Mouse (Mus musculus): Measurements from ENCODE around the gene Gpd2. TPM values are rescaled to one million over a fixed set of nuclear protein-coding genes. Genes with fewer than 3 reads are reported as not detected.

The Gpd2 gene
- polyA plus RNA-seq, 1 experiment from 2014 or later, result 16.6 TPM

DNA sequence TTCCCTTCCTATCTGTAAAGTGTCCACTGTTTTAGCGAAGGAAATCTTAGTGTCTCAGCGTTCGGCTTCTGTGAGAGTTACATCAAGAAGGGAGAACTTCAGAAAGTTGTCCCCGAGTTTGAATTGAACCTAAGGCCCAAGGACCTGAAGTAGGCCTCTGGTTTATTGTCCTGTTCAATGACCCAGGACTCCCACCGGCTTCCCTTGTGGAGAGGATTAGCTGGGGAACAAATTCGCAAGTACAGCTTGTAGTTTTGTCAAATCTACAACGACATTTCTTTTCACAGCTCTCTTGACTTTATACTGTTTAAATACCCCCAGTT lies 29.9 kb downstream of the Gpd2 start:
- Histone ChIP-seq H3K4me1 (replicated peaks) (peaks cover 11% of the 10 kb centered on the region), H3K4me3 (no peak overlapping the region), H3K9ac (no peak overlapping the region), H3K27ac (ENCODE audit: poor library complexity, severe bottlenecking) (no peak overlapping the region), H3K27me3 (replicated peaks) (no peaks in the 10 kb centered on the region), H3K36me3 (no peaks in the 10 kb centered on the region), H3K9me3 (replicated peaks) (0 out of 2 replicates have a peak, but pooled peaks cover 3% of the 10 kb centered on the region), H3K4me2 (no peak overlapping the region)
- WGBS, result 42% methylated on average over 7 of the region's 7 CpGs
- ATAC-seq (ENCODE audit: insufficient number of reproducible peaks, low FRiP score), result no peak

DNA sequence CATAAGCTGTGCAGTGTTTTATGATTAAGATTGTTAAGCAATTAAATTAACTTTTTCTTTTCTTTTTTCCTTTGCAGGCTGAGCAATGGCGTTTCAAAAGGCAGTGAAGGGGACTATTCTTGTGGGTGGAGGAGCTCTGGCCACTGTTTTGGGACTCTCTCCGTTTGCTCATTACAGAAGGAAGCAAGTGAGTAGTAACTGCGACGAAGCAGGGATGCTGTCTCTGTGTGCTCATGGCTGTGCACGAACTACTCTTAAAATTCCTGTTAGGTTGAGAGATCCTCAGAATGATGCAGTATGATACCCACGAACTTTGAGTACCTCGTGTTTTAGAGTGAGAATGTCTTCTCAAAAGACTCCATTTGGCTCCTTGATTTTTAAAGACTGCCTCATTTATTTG lies 30.5 kb downstream of the Gpd2 start:
- Histone ChIP-seq H3K27ac (ENCODE audit: poor library complexity, severe bottlenecking) (no peak overlapping the region), H3K27me3 (replicated peaks) (no peaks in the 10 kb centered on the region), H3K36me3 (no peaks in the 10 kb centered on the region), H3K4me2 (no peak overlapping the region), H3K4me3 (no peak overlapping the region), H3K9me3 (replicated peaks) (0 out of 2 replicates have a peak, but pooled peaks cover 3% of the 10 kb centered on the region), H3K4me1 (replicated peaks) (peaks cover 11% of the 10 kb centered on the region), H3K9ac (no peak overlapping the region)
- ATAC-seq (ENCODE audit: insufficient number of reproducible peaks, low FRiP score), result no peak
- WGBS, result 73% methylated on average over 7 of the region's 7 CpGs

DNA sequence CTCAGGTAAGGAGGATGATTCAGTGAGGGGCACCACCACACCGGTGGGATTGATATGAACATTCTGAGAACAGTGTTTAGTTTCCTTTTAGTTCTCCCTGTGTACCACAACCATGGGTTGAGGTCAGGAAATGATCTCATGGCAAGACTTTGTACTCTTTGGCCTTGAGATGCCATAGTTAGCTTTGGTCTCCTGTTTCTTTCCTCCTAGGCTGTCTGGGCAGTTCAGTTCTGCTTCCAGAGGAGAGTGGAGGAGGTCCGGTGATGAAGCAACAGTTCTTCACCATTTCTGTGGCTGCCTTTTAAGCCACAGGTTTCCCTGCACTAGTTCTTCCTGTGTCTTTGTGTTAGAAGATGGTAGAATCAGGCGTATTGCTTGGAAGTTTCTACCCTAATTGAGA lies 31.4 kb downstream of the Gpd2 start:
- H3K4me3 ChIP-seq, result no peak overlapping the region
- no peak overlapping the region for H3K4me2 ChIP-seq
- ATAC-seq (ENCODE audit: insufficient number of reproducible peaks, low FRiP score), result no peak
- H3K27me3 ChIP-seq (replicated peaks), result no peaks in the 10 kb centered on the region
- H3K9ac ChIP-seq, result no peak overlapping the region
- 0 out of 2 replicates have a peak, but pooled peaks cover 3% of the 10 kb centered on the region for H3K9me3 ChIP-seq (replicated peaks)
- H3K4me1 ChIP-seq (replicated peaks), result peaks cover 11% of the 10 kb centered on the region
- H3K36me3 ChIP-seq, result no peaks in the 10 kb centered on the region
- 75% methylated on average over 3 of the region's 3 CpGs for WGBS
- H3K27ac ChIP-seq (ENCODE audit: poor library complexity, severe bottlenecking), result no peak overlapping the region

DNA sequence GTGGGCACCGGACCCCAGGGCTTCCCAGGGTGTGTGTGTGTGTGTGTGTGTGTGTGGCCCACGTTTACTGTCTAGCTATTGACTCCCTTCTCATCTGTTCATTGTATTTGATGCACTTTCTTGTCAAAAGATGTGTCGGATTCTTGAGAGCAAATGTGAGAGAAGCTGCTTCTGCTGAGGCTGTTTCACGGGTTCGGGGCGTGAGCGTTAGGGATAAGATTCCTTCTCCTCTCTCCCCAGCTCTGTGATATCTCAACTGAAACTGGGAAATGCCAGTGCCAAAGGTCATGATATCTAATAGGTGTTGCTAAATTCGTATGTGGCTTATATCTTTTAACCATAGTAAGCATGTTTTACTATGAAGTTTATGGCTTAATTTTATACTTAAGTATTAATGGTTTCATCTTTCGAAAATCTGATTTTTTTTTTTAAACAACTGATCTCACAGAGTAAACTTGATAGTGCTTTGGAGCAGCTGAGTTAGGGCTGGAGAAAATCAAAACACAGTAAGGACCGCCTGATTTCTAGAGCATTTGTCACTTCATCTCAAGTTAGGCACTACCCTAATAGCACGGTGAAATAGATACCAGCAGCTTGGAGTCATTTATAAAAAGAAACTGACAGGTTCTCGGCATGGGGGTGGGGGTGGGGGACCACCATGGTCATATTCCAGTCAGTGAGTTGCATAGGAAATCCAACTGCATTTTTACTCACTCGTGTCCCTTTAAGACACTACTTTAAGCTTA lies 32.4 kb downstream of the Gpd2 start:
- ATAC-seq (ENCODE audit: insufficient number of reproducible peaks, low FRiP score), result no peak
- WGBS, result 56% methylated on average over 13 of the region's 13 CpGs
- H3K4me3 ChIP-seq, result no peak overlapping the region
- H3K4me2 ChIP-seq, result no peak overlapping the region
- H3K9ac ChIP-seq, result no peak overlapping the region
- no peaks in the 10 kb centered on the region for H3K36me3 ChIP-seq
- H3K4me1 ChIP-seq (replicated peaks), result peaks cover 11% of the 10 kb centered on the region
- no peak overlapping the region for H3K27ac ChIP-seq (ENCODE audit: poor library complexity, severe bottlenecking)
- H3K9me3 ChIP-seq (replicated peaks), result 0 out of 2 replicates have a peak, but pooled peaks cover 3% of the 10 kb centered on the region
- H3K27me3 ChIP-seq (replicated peaks), result no peaks in the 10 kb centered on the region

DNA sequence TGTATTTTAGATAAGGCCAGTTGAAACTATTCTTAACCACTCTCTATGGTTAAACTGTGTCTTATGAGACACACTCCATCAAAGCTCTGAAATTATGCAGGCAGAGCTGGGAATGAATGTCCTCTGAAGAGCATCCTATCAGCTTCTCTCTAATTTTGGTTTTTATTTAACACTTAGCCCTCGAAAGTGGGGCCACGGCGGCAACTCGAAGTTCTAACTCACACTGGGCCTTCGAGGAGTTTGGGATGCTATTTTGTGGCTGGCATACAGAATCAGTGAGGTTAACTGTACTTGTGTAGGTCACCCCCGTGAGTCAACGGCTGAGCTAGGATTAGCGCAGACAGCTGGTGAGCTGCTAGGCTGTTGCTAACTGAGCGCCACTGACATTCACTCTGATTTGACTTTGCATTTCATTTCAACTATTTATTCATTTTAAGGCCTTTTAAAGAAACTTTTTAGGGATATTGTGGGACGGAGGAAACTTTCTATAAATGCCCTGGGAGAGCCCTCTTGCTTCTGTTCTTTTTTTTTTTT lies 42.8 kb downstream of the Gpd2 start:
- Histone ChIP-seq H3K9ac (no peak overlapping the region), H3K4me3 (no peak overlapping the region)
- WGBS, result 65% methylated on average over 10 of the region's 10 CpGs

DNA sequence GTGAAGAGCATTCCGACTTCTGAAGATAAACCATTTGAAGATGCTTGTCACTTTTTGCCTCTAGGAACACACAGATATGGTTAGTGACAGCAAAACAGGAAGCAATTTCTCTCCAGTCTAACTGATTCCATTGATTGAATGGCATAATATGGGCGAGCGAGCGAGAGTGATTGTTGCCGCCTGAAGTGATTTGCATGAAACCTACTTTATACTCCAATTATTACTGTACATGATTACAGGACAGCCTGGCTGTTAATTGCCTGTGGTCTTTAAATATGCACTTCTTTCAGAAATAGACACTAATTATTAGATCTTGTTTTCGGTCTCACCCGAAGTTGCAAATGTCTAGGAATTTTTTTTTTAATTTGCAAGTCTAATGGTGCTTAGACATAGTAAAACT lies 46.4 kb downstream of the Gpd2 start:
- 89% methylated on average over 7 of the region's 7 CpGs for WGBS
- no peaks in the 10 kb centered on the region for H3K4me1 ChIP-seq (replicated peaks)
- no peaks in the 10 kb centered on the region for H3K36me3 ChIP-seq

More for the DNA sequence above, 42.8 kb downstream of the Gpd2 start:
- H3K4me2 ChIP-seq, result no peak overlapping the region
- H3K4me1 ChIP-seq (replicated peaks), result no peaks in the 10 kb centered on the region
- no peaks in the 10 kb centered on the region for H3K9me3 ChIP-seq (replicated peaks)
- H3K36me3 ChIP-seq, result no peaks in the 10 kb centered on the region
- no peak overlapping the region for H3K27ac ChIP-seq (ENCODE audit: poor library complexity, severe bottlenecking)
- ATAC-seq (ENCODE audit: insufficient number of reproducible peaks, low FRiP score), result no peak
- no peaks in the 10 kb centered on the region for H3K27me3 ChIP-seq (replicated peaks)

DNA sequence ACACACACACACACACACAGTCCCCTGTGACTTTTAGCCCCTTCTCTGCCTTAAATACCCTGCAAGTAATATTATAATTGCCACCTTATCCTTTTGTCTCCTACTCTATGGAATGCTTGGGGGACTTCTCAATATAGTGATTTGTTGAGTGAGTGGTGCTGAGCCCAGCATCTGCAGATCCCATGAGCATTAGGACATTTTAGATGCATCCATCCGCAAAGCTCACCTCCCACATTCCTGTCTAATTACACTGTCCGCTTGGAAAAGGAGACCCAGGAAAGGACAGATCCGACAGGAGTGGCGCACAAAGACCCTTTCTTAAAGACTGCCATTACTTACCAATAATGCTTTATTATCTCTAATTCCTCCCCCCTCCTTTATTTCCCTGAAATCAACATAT lies 47.8 kb downstream of the Gpd2 start:
- Histone ChIP-seq H3K36me3 (no peaks in the 10 kb centered on the region), H3K4me2 (no peak overlapping the region), H3K9ac (no peak overlapping the region), H3K27ac (ENCODE audit: poor library complexity, severe bottlenecking) (no peak overlapping the region), H3K4me3 (no peak overlapping the region), H3K9me3 (replicated peaks) (no peaks in the 10 kb centered on the region), H3K4me1 (replicated peaks) (no peaks in the 10 kb centered on the region), H3K27me3 (replicated peaks) (no peaks in the 10 kb centered on the region)
- no peak for ATAC-seq (ENCODE audit: insufficient number of reproducible peaks, low FRiP score)
- WGBS, result 81% methylated on average over 4 of the region's 4 CpGs

More for the DNA sequence above, 46.4 kb downstream of the Gpd2 start:
- H3K4me3 ChIP-seq, result no peak overlapping the region
- H3K27ac ChIP-seq (ENCODE audit: poor library complexity, severe bottlenecking), result no peak overlapping the region
- no peaks in the 10 kb centered on the region for H3K9me3 ChIP-seq (replicated peaks)
- no peak for ATAC-seq (ENCODE audit: insufficient number of reproducible peaks, low FRiP score)
- H3K9ac ChIP-seq, result no peak overlapping the region
- no peaks in the 10 kb centered on the region for H3K27me3 ChIP-seq (replicated peaks)
- no peak overlapping the region for H3K4me2 ChIP-seq

DNA sequence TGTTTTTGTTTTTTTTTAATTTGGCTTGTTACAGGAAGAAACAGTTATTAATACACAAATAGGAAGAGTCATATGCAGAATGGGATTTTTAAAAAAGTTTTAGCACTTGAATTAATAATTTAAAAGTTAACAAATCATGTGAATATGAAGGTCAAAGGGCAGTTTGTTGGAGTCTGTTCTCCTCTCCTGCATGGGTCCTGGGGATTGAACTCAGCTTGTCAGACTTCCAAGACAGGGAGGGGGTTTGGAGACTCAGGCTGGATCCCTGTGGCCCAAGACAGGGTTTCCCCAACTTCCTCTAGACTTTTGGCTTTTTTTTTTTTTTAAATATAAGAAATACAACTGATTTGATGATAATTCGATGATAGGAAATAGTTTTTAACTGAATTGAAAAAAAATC lies 50.6 kb downstream of the Gpd2 start:
- H3K9ac ChIP-seq, result no peak overlapping the region
- no peak overlapping the region for H3K27ac ChIP-seq (ENCODE audit: poor library complexity, severe bottlenecking)
- no peak overlapping the region for H3K4me3 ChIP-seq
- WGBS, result 78% methylated on average over 1 of the region's 1 CpGs
- H3K4me2 ChIP-seq, result no peak overlapping the region
- H3K9me3 ChIP-seq (replicated peaks), result no peaks in the 10 kb centered on the region
- no peaks in the 10 kb centered on the region for H3K27me3 ChIP-seq (replicated peaks)
- no peaks in the 10 kb centered on the region for H3K36me3 ChIP-seq
- ATAC-seq (ENCODE audit: insufficient number of reproducible peaks, low FRiP score), result no peak
- H3K4me1 ChIP-seq (replicated peaks), result no peaks in the 10 kb centered on the region

DNA sequence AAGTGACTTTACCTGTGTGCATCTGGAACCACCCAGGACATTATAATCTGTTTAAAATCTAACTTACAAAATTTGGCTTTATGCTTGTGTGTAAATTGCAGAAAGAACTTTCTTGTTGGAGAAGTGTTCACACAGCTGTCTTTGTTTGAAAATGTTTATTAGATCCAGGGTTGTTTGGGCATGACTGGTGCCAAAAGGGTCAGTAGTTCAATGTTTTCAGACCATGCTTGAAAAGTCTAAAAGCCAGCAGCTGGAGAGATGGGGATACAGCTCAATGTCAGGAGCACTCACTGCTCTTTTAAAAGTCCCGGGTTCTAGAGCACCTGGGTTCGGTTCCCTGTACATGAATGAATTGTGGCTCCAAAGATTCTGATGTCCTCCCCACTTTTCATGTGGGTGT lies 56.1 kb downstream of the Gpd2 start:
- no peaks in the 10 kb centered on the region for H3K36me3 ChIP-seq
- H3K27me3 ChIP-seq (replicated peaks), result no peaks in the 10 kb centered on the region
- H3K9ac ChIP-seq, result no peak overlapping the region
- WGBS, result 92% methylated on average over 2 of the region's 2 CpGs
- H3K4me1 ChIP-seq (replicated peaks), result peaks cover 8% of the 10 kb centered on the region; the same call in 1 of the 2 replicates
- no peak overlapping the region for H3K4me2 ChIP-seq
- H3K4me3 ChIP-seq, result no peak overlapping the region
- no peaks in the 10 kb centered on the region for H3K9me3 ChIP-seq (replicated peaks)
- no peak for ATAC-seq (ENCODE audit: insufficient number of reproducible peaks, low FRiP score)
- no peak overlapping the region for H3K27ac ChIP-seq (ENCODE audit: poor library complexity, severe bottlenecking)

DNA sequence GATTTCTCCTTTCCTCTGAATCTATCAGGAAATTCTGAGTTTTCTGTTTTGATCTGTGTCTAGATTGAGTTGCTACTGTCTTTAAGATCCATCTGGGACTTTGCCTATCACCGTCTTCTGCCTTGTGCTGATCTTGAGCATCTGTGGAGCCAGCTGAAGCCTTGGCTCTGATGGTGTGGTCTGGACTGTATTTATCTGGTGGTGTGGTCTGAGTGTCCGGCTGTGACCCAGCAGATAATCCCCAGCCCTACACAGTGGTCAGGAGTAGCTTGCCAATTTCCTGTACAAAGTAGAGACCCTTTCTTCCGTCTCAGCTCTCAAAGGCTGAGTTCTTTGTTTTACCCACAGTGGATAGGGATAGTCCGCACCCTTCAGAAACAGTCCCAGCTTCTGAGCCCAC lies 58.6 kb downstream of the Gpd2 start:
- no peaks in the 10 kb centered on the region for H3K27me3 ChIP-seq (replicated peaks)
- no peaks in the 10 kb centered on the region for H3K36me3 ChIP-seq
- 45% methylated on average over 4 of the region's 4 CpGs for WGBS
- peaks cover 8% of the 10 kb centered on the region; the same call in 1 of the 2 replicates for H3K4me1 ChIP-seq (replicated peaks)
- no peak overlapping the region for H3K4me2 ChIP-seq
- no peak overlapping the region for H3K4me3 ChIP-seq
- no peaks in the 10 kb centered on the region for H3K9me3 ChIP-seq (replicated peaks)
- no peak overlapping the region for H3K27ac ChIP-seq (ENCODE audit: poor library complexity, severe bottlenecking)
- H3K9ac ChIP-seq, result no peak overlapping the region
- ATAC-seq (ENCODE audit: insufficient number of reproducible peaks, low FRiP score), result no peak

DNA sequence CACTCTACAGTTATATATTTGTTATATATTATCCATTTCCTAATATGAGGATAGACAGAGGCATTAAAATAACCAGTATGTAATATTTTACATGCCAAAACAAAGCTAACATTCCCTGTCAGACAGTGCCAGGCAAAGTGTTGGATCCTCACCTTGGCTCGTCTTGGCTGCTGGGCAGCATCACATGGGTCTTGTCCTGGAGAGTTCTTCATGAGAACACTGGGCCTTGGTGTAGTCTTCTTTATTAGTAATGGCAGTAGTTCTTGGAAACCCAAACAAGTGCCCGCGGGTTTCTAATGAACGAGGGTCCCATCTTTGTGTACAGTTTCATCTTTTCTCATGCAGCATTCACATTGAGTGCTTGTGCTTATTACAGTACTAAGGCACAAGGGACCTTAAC lies 59.8 kb downstream of the Gpd2 start:
- Histone ChIP-seq H3K9ac (no peak overlapping the region), H3K27ac (ENCODE audit: poor library complexity, severe bottlenecking) (no peak overlapping the region), H3K27me3 (replicated peaks) (no peaks in the 10 kb centered on the region), H3K9me3 (replicated peaks) (no peaks in the 10 kb centered on the region), H3K4me3 (no peak overlapping the region), H3K36me3 (no peaks in the 10 kb centered on the region), H3K4me2 (no peak overlapping the region), H3K4me1 (replicated peaks) (peaks cover 12% of the 10 kb centered on the region)
- 83% methylated on average over 4 of the region's 4 CpGs for WGBS
- no peak for ATAC-seq (ENCODE audit: insufficient number of reproducible peaks, low FRiP score)

DNA sequence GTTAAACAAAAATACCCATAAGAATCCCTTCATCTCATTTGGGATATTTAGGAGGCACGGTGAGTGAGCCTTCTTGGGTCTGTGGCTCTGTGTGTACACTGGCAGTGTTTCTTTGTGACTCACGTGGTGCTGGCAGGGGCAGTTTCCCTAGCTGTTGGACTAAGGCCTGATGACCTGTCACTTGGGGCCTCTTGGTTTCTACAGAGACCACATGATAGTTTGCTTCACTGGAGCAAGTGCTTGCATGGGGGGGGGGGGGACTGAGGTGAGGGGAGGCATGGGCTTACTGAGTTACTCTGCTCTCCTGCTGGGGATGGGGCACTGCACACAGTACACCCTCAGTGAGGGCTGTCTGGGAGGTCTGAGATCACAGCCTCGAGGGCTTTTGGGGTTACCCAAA lies 64.1 kb downstream of the Gpd2 start:
- Histone ChIP-seq H3K36me3 (no peaks in the 10 kb centered on the region), H3K9me3 (replicated peaks) (no peaks in the 10 kb centered on the region), H3K4me3 (no peak overlapping the region), H3K27ac (ENCODE audit: poor library complexity, severe bottlenecking) (no peak overlapping the region), H3K9ac (no peak overlapping the region), H3K4me1 (replicated peaks) (peaks cover 10% of the 10 kb centered on the region), H3K27me3 (replicated peaks) (no peaks in the 10 kb centered on the region), H3K4me2 (no peak overlapping the region)
- 0 out of 2 replicates have a peak, but pooled peaks have one; percentile 51 for ATAC-seq (ENCODE audit: insufficient number of reproducible peaks, low FRiP score)
- 36% methylated on average over 3 of the region's 3 CpGs for WGBS

All from heart, embryonic 12.5 days (tissue).